Mouse (Mus musculus) G1E (cell line): ENCODE data around the gene Tas1r2.

Experiments used
- CTCF ChIP-seq: IDR thresholded peaks from 2 replicates; pipeline ENCODE4 v1.5.1; 2012; ENCODE audit warnings: low read depth, low read length, inconsistent platforms, mixed read lengths
- GATA1 ChIP-seq: IDR thresholded peaks from 2 replicates; pipeline ENCODE4 v1.6.1; 2012; ENCODE audit warnings: borderline replicate concordance, low read length, inconsistent platforms, mixed read lengths
- GATA2 ChIP-seq: IDR thresholded peaks from 2 replicates; pipeline ENCODE4 v1.6.1; 2012; ENCODE audit warnings: low read depth, low read length, inconsistent platforms, borderline replicate concordance
- POLR2AphosphoS5 ChIP-seq: IDR thresholded peaks from 2 replicates; pipeline ENCODE4 v1.6.1; 2012; ENCODE audit warnings: low read depth, low read length, inconsistent platforms; ENCODE audit not compliant: insufficient replicate concordance
- TAL1 ChIP-seq: conservative IDR thresholded peaks from 2 replicates; pipeline ENCODE4 v1.6.1; 2012; ENCODE audit warnings: low read depth, low read length, inconsistent platforms, mixed read lengths

DNA sequence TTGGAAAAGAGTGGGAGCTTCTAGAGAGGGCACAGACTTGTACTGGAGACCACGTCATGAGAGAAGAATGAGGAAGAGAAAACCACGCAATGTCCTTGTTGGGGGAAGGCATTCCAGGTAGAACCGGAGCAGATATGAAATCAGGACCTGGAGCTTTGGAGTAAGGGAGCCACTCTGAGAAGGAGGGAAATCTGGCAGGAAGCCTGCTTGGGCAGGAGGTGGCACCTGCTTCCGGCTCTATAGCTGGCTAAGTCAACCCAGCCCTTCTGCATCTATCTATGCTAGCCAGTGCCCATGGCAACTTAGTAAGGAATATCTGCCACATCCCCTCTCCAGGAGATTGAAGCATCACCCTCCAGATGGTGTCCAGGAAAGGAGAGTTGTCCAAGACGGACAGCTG, 52.6 kb downstream of the Tas1r2 start:
- TF ChIP-seq CTCF (no peak), TAL1 (no peak), GATA1 (no peak), POLR2AphosphoS5 (no peak), GATA2 (no peak)
